Mouse (Mus musculus) erythroblast, embryonic 14.5 days (primary cell): ENCODE measurements around the gene Gamt.

ENCODE experiments used
- GATA1 ChIP-seq: IDR thresholded peaks from 2 replicates; pipeline ENCODE4 v1.6.1; 2012; ENCODE audit warnings: low read length, inconsistent platforms, mixed read lengths
- TAL1 ChIP-seq: IDR thresholded peaks from 3 replicates; pipeline ENCODE4 v1.6.1; 2012; ENCODE audit warnings: low read length, inconsistent platforms, mixed read lengths

DNA sequence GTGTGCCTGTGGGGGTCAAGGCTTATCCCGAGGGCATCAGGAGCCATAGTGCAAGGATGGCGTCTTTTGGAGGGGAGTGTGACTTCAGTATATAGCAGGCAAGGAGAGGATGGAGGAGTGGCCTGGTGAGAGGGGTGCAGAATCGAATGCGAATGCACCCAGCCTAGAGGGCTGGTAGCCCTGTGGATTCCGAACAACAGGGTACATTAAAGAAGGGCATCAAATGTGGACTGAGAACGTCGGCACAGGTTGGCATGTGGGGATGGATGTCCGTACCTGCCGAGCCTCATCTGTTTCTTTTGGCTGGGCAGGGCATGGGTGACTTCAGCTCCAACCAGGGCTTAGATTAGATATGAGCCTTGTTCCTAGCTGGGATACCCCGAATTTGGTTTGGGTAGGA is 39.0 kb upstream of the Gamt start:
- no peak for TF ChIP-seq GATA1
- no peak for TF ChIP-seq TAL1
